ENCODE assay signal across 8 mouse cellular contexts in the genomic region with DNA sequence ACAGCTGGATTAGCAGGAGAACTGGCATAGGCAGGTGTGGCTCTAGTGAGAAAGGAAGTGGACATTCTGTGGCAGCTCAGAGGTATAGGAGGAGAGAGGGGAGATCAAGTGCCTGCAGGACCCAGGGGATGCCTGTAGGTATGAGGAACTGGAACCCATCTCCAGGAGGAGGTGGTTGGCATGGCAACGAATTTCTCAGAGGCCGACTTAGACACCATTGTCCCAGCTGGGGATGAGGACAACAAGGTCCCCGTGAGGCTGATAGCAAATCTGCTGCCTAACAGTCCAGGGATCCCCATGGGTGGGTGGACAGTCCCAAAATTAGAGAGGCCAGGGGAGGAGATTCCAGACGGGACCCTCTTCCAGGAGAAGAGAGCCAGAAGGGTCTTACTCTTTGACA. TPM values are rescaled to one million over a fixed set of nuclear protein-coding genes. Genes with fewer than 3 reads are reported as not detected.
DNase-seq lines count a peak whose midpoint lies in the region; ATAC-seq and TF ChIP-seq lines count a peak whose summit lies in the region.

No protein-coding gene starts in this region.

- H3K4me1 ChIP-seq in hindbrain, embryonic 11.5 days (replicated peaks; ENCODE audit: control insufficient read depth, insufficient read depth, low read length), result peaks cover 31% of the 10 kb centered on the region
- peaks cover 25% of the 10 kb centered on the region for H3K4me1 ChIP-seq in midbrain, postnatal 0 days (ENCODE audit: insufficient read depth, low read length)

- WGBS in hindbrain, embryonic 11.5 days, result 3% methylated on average over 4 of the region's 4 CpGs
- 2% methylated on average over 4 of the region's 4 CpGs for WGBS in midbrain, postnatal 0 days

- ATAC-seq in hindbrain, embryonic 11.5 days (ENCODE audit: low FRiP score), result no peak
- ATAC-seq in midbrain, postnatal 0 days (ENCODE audit: low FRiP score), result no peak

- peak overlapping the region; percentile 81 for H3K4me2 ChIP-seq in hindbrain, embryonic 11.5 days (replicated peaks; ENCODE audit: low read depth, low read length)
- H3K4me2 ChIP-seq in midbrain, postnatal 0 days (ENCODE audit: low read depth, low read length, poor library complexity, severe bottlenecking), result peak overlapping the region; percentile 88

- H3K4me3 ChIP-seq in gastrocnemius, adult 2 months, result peak overlapping the region; percentile 66; the same call in 1 of the 2 replicates
- H3K4me3 ChIP-seq in hindbrain, embryonic 11.5 days (ENCODE audit: low read depth, low read length), result peak overlapping the region; percentile 76
- peak overlapping the region; percentile 68 for H3K4me3 ChIP-seq in midbrain, postnatal 0 days (ENCODE audit: low read depth, low read length)

- H3K36me3 ChIP-seq in hindbrain, embryonic 11.5 days (ENCODE audit: control insufficient read depth, insufficient read depth, low read length), result no peaks in the 10 kb centered on the region
- no peaks in the 10 kb centered on the region for H3K36me3 ChIP-seq in midbrain, postnatal 0 days (ENCODE audit: insufficient read depth, low read length)

- TF ChIP-seq CTCF in gastrocnemius, adult 2 months (IDR thresholded peaks at IDR 0.05), result no peak
- no peak for TF ChIP-seq CTCF in midbrain, postnatal 0 days (IDR thresholded peaks at IDR 0.05)

- H3K27me3 ChIP-seq in hindbrain, embryonic 11.5 days (ENCODE audit: control insufficient read depth, insufficient read depth, low read length), result peaks cover 27% of the 10 kb centered on the region
- no peaks in the 10 kb centered on the region for H3K27me3 ChIP-seq in midbrain, postnatal 0 days (ENCODE audit: insufficient read depth, low read length)

- H3K9ac ChIP-seq in hindbrain, embryonic 11.5 days (ENCODE audit: low read depth, low read length), result peak overlapping the region; percentile 69
- H3K9ac ChIP-seq in midbrain, postnatal 0 days (replicated peaks; ENCODE audit: low read length, poor library complexity, severe bottlenecking), result peak overlapping the region; percentile 93

- intact Hi-C loops in gastrocnemius, adult 2 months (cut with DNase I), result no loop called here

- no peak for DNase-seq in gastrocnemius, adult 2 months
- no peak for DNase-seq in gastrocnemius, postnatal 25 days
- DNase-seq in MN1 (ENCODE audit: low spot score), result peak; percentile 51
- DNase-seq in hindbrain, embryonic 11.5 days (ENCODE audit: low spot score), result peak; percentile 69
- DNase-seq in midbrain, postnatal 0 days (ENCODE audit: low spot score), result no peak
- no peak for DNase-seq in frontal cortex, postnatal 10 days (ENCODE audit: low spot score in 2 of 2)
- no peak for DNase-seq in adrenal gland, adult (ENCODE audit: inconsistent age in 2 of 2, low spot score in 1 of 2)
- no peak for DNase-seq in cerebellum, postnatal 4 days (ENCODE audit: low spot score in 2 of 2)

- no peaks in the 10 kb centered on the region for H3K9me3 ChIP-seq in hindbrain, embryonic 11.5 days (ENCODE audit: control insufficient read depth, low read length)
- no peaks in the 10 kb centered on the region for H3K9me3 ChIP-seq in midbrain, postnatal 0 days (ENCODE audit: low read length)

- no peak overlapping the region for H3K27ac ChIP-seq in gastrocnemius, adult 2 months
- 0 out of 2 replicates have a peak overlapping the region, but pooled peaks have one; percentile 8 for H3K27ac ChIP-seq in hindbrain, embryonic 11.5 days (ENCODE audit: low read depth, low read length)
- peak overlapping the region; percentile 98 for H3K27ac ChIP-seq in midbrain, postnatal 0 days (ENCODE audit: low read depth, low read length)

RNA-seq across cellular contexts. Expression of a gene that starts 2.3 kb away (rescaled TPM):
- total RNA-seq in gastrocnemius, adult 2 months (2021), result 1 to 10 TPM; 1.8 to 2.2 TPM
- 1 to 10 TPM; 3.4 to 4.1 TPM for total RNA-seq in gastrocnemius, postnatal 25 days (2021)
- 41.3 and 42.9 TPM in 2 replicates for polyA plus RNA-seq in hindbrain, embryonic 11.5 days (2014; fragmentation: Nextera tagmentation; extraction: Ambion mirVana)
- total RNA-seq in midbrain, postnatal 0 days (2014; rRNA removed), result 211 and 239 TPM in 2 replicates
- 150 and 155 TPM in 2 replicates for polyA plus RNA-seq in midbrain, postnatal 0 days (2015; fragmentation: Nextera tagmentation; extraction: Ambion mirVana)

RNA-seq across cellular contexts. Expression of a gene that starts 23.0 kb away (rescaled TPM):
- 10 to 100 TPM; 22.8 to 23.1 TPM for total RNA-seq in gastrocnemius, adult 2 months (2021)
- 10 to 100 TPM; 19.0 to 32.3 TPM for total RNA-seq in gastrocnemius, postnatal 25 days (2021)
- 12.4 and 17.3 TPM in 2 replicates for polyA plus RNA-seq in hindbrain, embryonic 11.5 days (2014; fragmentation: Nextera tagmentation; extraction: Ambion mirVana)
- total RNA-seq in midbrain, postnatal 0 days (2014; rRNA removed), result 38.0 and 40.3 TPM in 2 replicates
- 5.5 and 7.2 TPM in 2 replicates for polyA plus RNA-seq in midbrain, postnatal 0 days (2015; fragmentation: Nextera tagmentation; extraction: Ambion mirVana)

RNA-seq across cellular contexts. Expression of a gene that starts 29.8 kb away (rescaled TPM):
- total RNA-seq in gastrocnemius, adult 2 months (2021), result 10 to 100 TPM; 66.3 to 67.4 TPM
- total RNA-seq in gastrocnemius, postnatal 25 days (2021), result 10 to 100 TPM; 53.1 to 56.8 TPM
- 21.7 and 33.0 TPM in 2 replicates for polyA plus RNA-seq in hindbrain, embryonic 11.5 days (2014; fragmentation: Nextera tagmentation; extraction: Ambion mirVana)
- total RNA-seq in midbrain, postnatal 0 days (2014; rRNA removed), result 46.7 and 50.5 TPM in 2 replicates
- polyA plus RNA-seq in midbrain, postnatal 0 days (2015; fragmentation: Nextera tagmentation; extraction: Ambion mirVana), result 14.0 and 20.5 TPM in 2 replicates

RNA-seq across cellular contexts. Expression of a gene that starts 44.3 kb away (rescaled TPM):
- total RNA-seq in gastrocnemius, adult 2 months (2021), result 1 to 10 TPM; 1.2 to 1.5 TPM
- 1 to 10 TPM in 1 of 2 experiments, under 1 TPM in 1; 0.40 to 1.0 TPM for total RNA-seq in gastrocnemius, postnatal 25 days (2021)
- 5.2 and 5.9 TPM in 2 replicates for polyA plus RNA-seq in hindbrain, embryonic 11.5 days (2014; fragmentation: Nextera tagmentation; extraction: Ambion mirVana)
- 34.5 and 42.9 TPM in 2 replicates for total RNA-seq in midbrain, postnatal 0 days (2014; rRNA removed)
- 20.7 and 24.9 TPM in 2 replicates for polyA plus RNA-seq in midbrain, postnatal 0 days (2015; fragmentation: Nextera tagmentation; extraction: Ambion mirVana)

Comparison
In these comparisons a context has a peak if more than half of its experiments do, and no peak if none do; other contexts are left out.
1. DNase-seq: peak in MN1 (single experiment) and hindbrain, embryonic 11.5 days (single experiment); none in gastrocnemius, adult 2 months (single experiment), gastrocnemius, postnatal 25 days (single experiment), midbrain, postnatal 0 days (single experiment), frontal cortex, postnatal 10 days (0 of 2), adrenal gland, adult (0 of 2) and cerebellum, postnatal 4 days (0 of 2).
2. RNA of a gene that starts 2.3 kb away (total RNA-seq): 211 to 239 TPM in midbrain, postnatal 0 days; 3.4 to 4.1 TPM in gastrocnemius, postnatal 25 days and 1.8 to 2.2 TPM in gastrocnemius, adult 2 months; every median in the first group is over 10 times any median in the second.
3. Peak in every context shown above with its lines, with median percentiles within 50 percentile points of each other: H3K4me3 ChIP-seq.